Mouse (Mus musculus) cerebellum, adult 11-12 months (tissue): ENCODE data around the gene Dcaf4.

Source experiments
- DNase-seq: peaks from one replicate; pipeline ENCODE4 v3.0.0; 2022

The Dcaf4 gene

GRCm38 (mm10) chr12:83520311-83520890, at the start of gene Dcaf4:
Gene Dcaf4 (plus strand): TSS chr12:83520466.
- DNase-seq: peak; percentile 97

GRCm38 (mm10) chr12:83471760-83472159, 48.5 kb upstream of the Dcaf4 start:
- DNase-seq: no peak

GRCm38 (mm10) chr12:83473987-83474600, 46.2 kb upstream of the Dcaf4 start:
- no peak for DNase-seq

GRCm38 (mm10) chr12:83475419-83475818, 44.8 kb upstream of the Dcaf4 start:
- DNase-seq: no peak

GRCm38 (mm10) chr12:83476277-83476676, 44.0 kb upstream of the Dcaf4 start:
- no peak for DNase-seq

GRCm38 (mm10) chr12:83479140-83479539, 41.1 kb upstream of the Dcaf4 start:
- no peak for DNase-seq

GRCm38 (mm10) chr12:83479818-83480401, 40.4 kb upstream of the Dcaf4 start:
- DNase-seq: no peak

GRCm38 (mm10) chr12:83481439-83481838, 38.8 kb upstream of the Dcaf4 start:
- DNase-seq: no peak

- no peak for DNase-seq
Observed at GRCm38 (mm10) chr12:83483653-83484052, 36.6 kb upstream of the Dcaf4 start.

- DNase-seq: peak; percentile 49
Observed at GRCm38 (mm10) chr12:83484855-83485745, 35.2 kb upstream of the Dcaf4 start.

- peak; percentile 79 for DNase-seq
Observed at GRCm38 (mm10) chr12:83485911-83486670, 34.2 kb upstream of the Dcaf4 start.

GRCm38 (mm10) chr12:83486671-83487461, 33.4 kb upstream of the Dcaf4 start:
- peak; percentile 61 for DNase-seq

GRCm38 (mm10) chr12:83487476-83487991, 32.7 kb upstream of the Dcaf4 start, which contains the start of gene Dpf3:
Gene Dpf3 (minus strand): TSS chr12:83487716.
- peak; percentile 99 for DNase-seq

- peak; percentile 55 for DNase-seq
Observed at GRCm38 (mm10) chr12:83488211-83488941, 31.9 kb upstream of the Dcaf4 start.

GRCm38 (mm10) chr12:83489748-83490147, 30.5 kb upstream of the Dcaf4 start:
- DNase-seq: no peak

GRCm38 (mm10) chr12:83491609-83492008, 28.7 kb upstream of the Dcaf4 start:
- no peak for DNase-seq

GRCm38 (mm10) chr12:83492808-83493207, 27.5 kb upstream of the Dcaf4 start:
- DNase-seq: no peak

- no peak for DNase-seq
Observed at GRCm38 (mm10) chr12:83494196-83494595, 26.1 kb upstream of the Dcaf4 start.

- no peak for DNase-seq
Observed at GRCm38 (mm10) chr12:83495248-83495960, 24.9 kb upstream of the Dcaf4 start.

GRCm38 (mm10) chr12:83495961-83496282, 24.3 kb upstream of the Dcaf4 start:
- no peak for DNase-seq
